Mouse (Mus musculus) midbrain, embryonic 16.5 days (tissue): ENCODE results near the gene Ttll4. TPM values are rescaled to one million over a fixed set of nuclear protein-coding genes. Genes with fewer than 3 reads are reported as not detected.

ENCODE experiments used
- ATAC-seq: fragments of 200-750 bp; cut with Nextera tagmentation; 2 replicates; pipeline ENCODE4 v1.8.0; 2017; ENCODE audit warnings: moderate TSS enrichment
- H3K27ac ChIP-seq: fragments of 300-500 bp; sonication (generic); 2 replicates; pipeline ENCODE4 v1.5.1; 2014; ENCODE audit warnings: mild to moderate bottlenecking, low read length, mixed read lengths
- H3K27me3 ChIP-seq: fragments of 300-500 bp; sonication (generic); 2 replicates; pipeline ENCODE4 v1.6.1; 2014; ENCODE audit warnings: low read depth, low read length, mixed read lengths; ENCODE audit not compliant: control insufficient read depth, insufficient read depth
- H3K36me3 ChIP-seq: fragments of 300-500 bp; sonication (generic); 2 replicates; pipeline ENCODE4 v1.6.1; 2014; ENCODE audit warnings: mild to moderate bottlenecking, low read length, moderate library complexity, mixed read lengths; ENCODE audit not compliant: control insufficient read depth, insufficient read depth
- H3K4me1 ChIP-seq: fragments of 300-500 bp; sonication (generic); 2 replicates; pipeline ENCODE4 v1.6.1; 2014; ENCODE audit warnings: mild to moderate bottlenecking, low read length, mixed read lengths; ENCODE audit not compliant: control insufficient read depth, insufficient read depth
- H3K4me2 ChIP-seq: fragments of 300-500 bp; sonication (generic); 2 replicates; pipeline ENCODE4 v1.6.1; 2014; ENCODE audit warnings: mild to moderate bottlenecking, low read length, mixed read lengths
- H3K4me3 ChIP-seq: fragments of 300-500 bp; sonication (generic); 2 replicates; pipeline ENCODE4 v1.5.1; 2014; ENCODE audit warnings: low read depth, mild to moderate bottlenecking, low read length, moderate library complexity, mixed read lengths
- H3K9ac ChIP-seq: fragments of 300-500 bp; sonication (generic); 2 replicates; pipeline ENCODE4 v1.6.1; 2014; ENCODE audit warnings: low read depth, low read length, mixed read lengths
- H3K9me3 ChIP-seq: fragments of 300-500 bp; sonication (generic); replicated peaks from 2 replicates; pipeline ENCODE4 v1.6.1; 2014; ENCODE audit warnings: mild to moderate bottlenecking, low read length, mixed read lengths; ENCODE audit not compliant: control insufficient read depth, poor library complexity, severe bottlenecking
- WGBS: fragments of 180-500 bp; shearing (Covaris S2); extraction: QIAGEN DNeasy Blood & Tissue Kit; methylation state at CpG from one replicate; pipeline ENCODE4 v1.1.7; 2014; 5-methylcytosine and 5-hydroxymethylcytosine counted together
- polyA plus RNA-seq: library from polyadenylated mRNA; unstranded; fragments of >200 nt; fragmentation: Nextera tagmentation; extraction: Ambion mirVana; gene quantifications from 2 replicates; pipeline ENCODE4 v1.2.1, GENCODE M21; 2015

Gene Ttll4
- polyA plus RNA-seq, 1 experiment from 2014 or later, result 9.9 TPM

DNA sequence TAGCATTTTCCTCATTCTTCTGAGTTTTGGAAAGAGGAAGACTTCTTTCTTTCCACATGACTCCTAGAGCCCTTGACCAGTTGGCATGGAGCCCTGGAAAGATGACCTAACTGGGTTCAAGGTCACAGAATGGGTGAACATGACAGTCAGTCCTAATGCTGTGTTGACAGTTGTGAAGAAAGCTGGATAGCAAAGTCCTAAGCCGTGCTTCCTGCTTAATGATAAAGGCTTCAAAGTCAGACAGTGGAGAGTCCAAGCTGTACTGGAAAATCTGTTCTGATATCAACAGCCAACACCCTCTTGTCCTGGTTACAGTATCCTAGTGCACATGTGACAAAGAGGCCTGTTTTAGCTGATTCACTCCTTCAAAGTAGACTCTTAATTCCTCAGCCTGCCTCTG lies 37.2 kb downstream of the Ttll4 start:
- Histone ChIP-seq H3K36me3 (peaks cover 37% of the 10 kb centered on the region), H3K4me3 (no peak overlapping the region), H3K27me3 (no peaks in the 10 kb centered on the region), H3K4me2 (no peak overlapping the region), H3K4me1 (no peaks in the 10 kb centered on the region), H3K27ac (no peak overlapping the region), H3K9me3 (no peaks in the 10 kb centered on the region), H3K9ac (no peak overlapping the region)
- no peak for ATAC-seq
- WGBS, result 88% methylated on average over 1 of the region's 1 CpGs

DNA sequence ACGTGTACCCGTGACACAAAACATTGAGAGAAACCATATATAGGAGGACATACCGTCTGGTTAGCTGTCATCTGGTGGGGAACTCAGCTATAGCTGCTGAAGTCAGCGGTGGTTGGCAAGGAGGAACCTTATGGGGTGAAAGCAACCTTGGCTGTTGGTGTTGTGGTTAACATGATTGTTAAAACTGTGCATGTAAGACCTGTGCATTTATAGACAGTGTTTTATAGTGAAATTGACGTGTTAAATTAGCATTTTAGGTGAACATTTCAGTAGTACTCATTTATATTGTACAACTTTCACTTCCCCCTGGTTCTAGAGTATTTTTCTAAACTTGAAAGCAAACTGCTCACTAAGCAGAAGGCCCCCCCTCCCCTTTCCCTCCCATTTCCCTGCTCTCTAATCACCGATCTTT lies 40.6 kb downstream of the Ttll4 start:
- Histone ChIP-seq H3K36me3 (peaks cover 16% of the 10 kb centered on the region), H3K9me3 (no peaks in the 10 kb centered on the region)
- 89% methylated on average over 6 of the region's 6 CpGs for WGBS

DNA sequence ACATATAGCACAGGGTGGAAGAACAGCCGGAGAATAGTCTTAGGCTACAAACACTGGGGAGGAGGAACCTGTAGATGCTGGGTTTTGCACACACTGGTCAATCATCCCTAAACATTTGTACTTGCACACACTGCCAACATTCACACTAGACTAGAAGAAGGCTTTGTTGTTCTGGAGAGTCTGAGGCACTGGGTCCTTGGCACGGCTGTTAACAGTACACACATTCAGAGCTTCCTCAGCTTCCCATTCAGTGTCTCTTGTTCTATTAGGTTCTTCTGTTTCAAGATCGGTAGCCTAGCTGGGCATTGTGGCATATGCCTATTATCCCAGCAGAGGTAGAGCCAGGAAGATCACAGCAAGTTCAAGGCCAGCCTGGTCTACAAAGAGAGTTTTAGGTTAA lies 42.6 kb downstream of the Ttll4 start:
- H3K27ac ChIP-seq, result no peak overlapping the region
- no peak overlapping the region for H3K4me2 ChIP-seq
- no peak overlapping the region for H3K9ac ChIP-seq
- no peak overlapping the region for H3K4me3 ChIP-seq
- H3K9me3 ChIP-seq, result no peaks in the 10 kb centered on the region
- 0 out of 2 replicates have a peak, but pooled peaks cover 4% of the 10 kb centered on the region for H3K36me3 ChIP-seq
- whole genome bisulfite sequencing, result 82% methylated on average over 3 of the region's 3 CpGs
- H3K4me1 ChIP-seq, result no peaks in the 10 kb centered on the region
- no peaks in the 10 kb centered on the region for H3K27me3 ChIP-seq
- no peak for ATAC-seq

More for the DNA sequence above, 40.6 kb downstream of the Ttll4 start:
- no peak overlapping the region for H3K4me3 ChIP-seq
- H3K27me3 ChIP-seq, result no peaks in the 10 kb centered on the region
- H3K4me1 ChIP-seq, result no peaks in the 10 kb centered on the region
- H3K4me2 ChIP-seq, result no peak overlapping the region
- H3K27ac ChIP-seq, result no peak overlapping the region
- H3K9ac ChIP-seq, result no peak overlapping the region
- no peak for ATAC-seq

DNA sequence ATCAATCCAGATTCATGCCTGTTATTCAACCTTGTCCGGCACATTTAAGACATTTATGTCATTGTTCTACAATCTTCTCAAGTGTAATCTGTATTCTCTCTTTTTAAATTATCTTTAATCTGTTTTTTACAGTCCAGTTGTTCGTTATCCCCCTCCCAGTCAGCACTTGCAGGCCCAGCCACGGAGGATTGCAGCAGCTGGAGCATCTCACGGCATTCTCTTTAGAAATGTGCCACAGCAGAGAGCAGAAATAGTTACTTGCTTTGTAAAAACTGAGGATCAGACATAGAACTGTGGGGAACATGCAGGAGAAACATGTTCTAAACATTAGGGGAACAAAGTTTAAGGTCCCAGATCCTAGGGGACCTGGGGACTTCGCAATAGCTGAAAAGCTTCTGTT lies 43.5 kb downstream of the Ttll4 start:
- WGBS, result 78% methylated on average over 5 of the region's 5 CpGs
- ATAC-seq, result no peak
- Histone ChIP-seq H3K4me1 (no peaks in the 10 kb centered on the region), H3K27me3 (no peaks in the 10 kb centered on the region), H3K36me3 (0 out of 2 replicates have a peak, but pooled peaks cover 2% of the 10 kb centered on the region), H3K9ac (no peak overlapping the region), H3K4me3 (no peak overlapping the region), H3K4me2 (no peak overlapping the region), H3K9me3 (no peaks in the 10 kb centered on the region), H3K27ac (no peak overlapping the region)

DNA sequence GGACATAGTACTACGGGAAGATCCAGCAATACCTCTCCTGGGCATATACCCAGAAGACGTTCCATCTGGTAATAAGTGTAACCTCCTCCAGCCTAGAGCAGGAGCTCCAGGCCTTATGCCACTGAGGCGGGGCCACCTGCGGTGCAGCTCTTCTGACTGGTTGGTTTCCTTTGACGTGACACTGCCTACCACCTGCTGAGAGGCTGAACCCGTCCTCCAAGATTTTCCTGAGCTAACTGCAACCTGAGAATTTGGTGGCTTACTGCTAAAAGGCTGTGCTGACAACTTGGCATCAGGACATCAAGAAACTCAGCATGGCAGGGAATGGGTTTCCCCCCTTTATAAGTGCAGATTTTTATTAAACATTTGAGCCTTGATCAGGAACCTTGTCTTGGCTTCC lies 48.0 kb downstream of the Ttll4 start:
- ATAC-seq, result no peak
- H3K36me3 ChIP-seq, result no peaks in the 10 kb centered on the region
- H3K4me3 ChIP-seq, result no peak overlapping the region
- 39% methylated on average over 6 of the region's 6 CpGs for WGBS
- H3K27ac ChIP-seq, result no peak overlapping the region
- peaks cover 5% of the 10 kb centered on the region; the same call in 1 of the 2 replicates for H3K4me1 ChIP-seq
- no peak overlapping the region for H3K9ac ChIP-seq
- H3K9me3 ChIP-seq, result no peaks in the 10 kb centered on the region
- peaks cover 4% of the 10 kb centered on the region for H3K27me3 ChIP-seq
- no peak overlapping the region for H3K4me2 ChIP-seq

DNA sequence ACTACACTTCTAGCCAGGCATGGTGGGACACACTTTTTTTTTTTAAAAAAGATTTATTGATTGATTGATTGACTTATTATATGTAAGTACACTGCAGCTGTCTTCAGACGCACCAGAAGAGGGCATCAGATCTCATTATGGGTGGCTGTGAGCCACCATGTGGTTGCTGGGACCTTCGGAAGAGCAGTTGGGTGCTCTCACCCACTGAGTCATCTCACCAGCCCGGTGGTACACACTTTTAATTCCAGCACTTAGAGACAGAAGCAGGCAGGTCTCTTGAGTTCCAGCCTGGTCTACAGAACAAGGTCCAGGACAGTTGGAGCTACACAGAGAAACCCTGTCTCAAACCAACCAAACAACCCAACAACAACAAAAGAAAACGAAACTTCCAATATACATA lies 50.5 kb downstream of the Ttll4 start:
- no peak overlapping the region for H3K4me2 ChIP-seq
- H3K36me3 ChIP-seq, result no peaks in the 10 kb centered on the region
- peaks cover 5% of the 10 kb centered on the region; the same call in 1 of the 2 replicates for H3K4me1 ChIP-seq
- H3K4me3 ChIP-seq, result no peak overlapping the region
- no peak overlapping the region for H3K27ac ChIP-seq
- ATAC-seq, result no peak
- 85% methylated on average over 4 of the region's 4 CpGs for WGBS
- no peak overlapping the region for H3K9ac ChIP-seq
- no peaks in the 10 kb centered on the region for H3K9me3 ChIP-seq
- H3K27me3 ChIP-seq, result peaks cover 4% of the 10 kb centered on the region

GRCm38 (mm10) chr1:74712461-74713098 lies 51.0 kb downstream of the Ttll4 start:
- 40% methylated on average over 5 of the region's 5 CpGs for WGBS
- Histone ChIP-seq H3K27ac (no peak overlapping the region), H3K27me3 (peaks cover 4% of the 10 kb centered on the region), H3K9me3 (no peaks in the 10 kb centered on the region), H3K4me3 (peak overlapping the region; percentile 38; the same call in 1 of the 2 replicates), H3K4me1 (peaks cover 5% of the 10 kb centered on the region; the same call in 1 of the 2 replicates), H3K36me3 (no peaks in the 10 kb centered on the region), H3K4me2 (peak overlapping the region; percentile 81), H3K9ac (no peak overlapping the region; the same call in 1 of the 2 replicates)
- no peak for ATAC-seq

DNA sequence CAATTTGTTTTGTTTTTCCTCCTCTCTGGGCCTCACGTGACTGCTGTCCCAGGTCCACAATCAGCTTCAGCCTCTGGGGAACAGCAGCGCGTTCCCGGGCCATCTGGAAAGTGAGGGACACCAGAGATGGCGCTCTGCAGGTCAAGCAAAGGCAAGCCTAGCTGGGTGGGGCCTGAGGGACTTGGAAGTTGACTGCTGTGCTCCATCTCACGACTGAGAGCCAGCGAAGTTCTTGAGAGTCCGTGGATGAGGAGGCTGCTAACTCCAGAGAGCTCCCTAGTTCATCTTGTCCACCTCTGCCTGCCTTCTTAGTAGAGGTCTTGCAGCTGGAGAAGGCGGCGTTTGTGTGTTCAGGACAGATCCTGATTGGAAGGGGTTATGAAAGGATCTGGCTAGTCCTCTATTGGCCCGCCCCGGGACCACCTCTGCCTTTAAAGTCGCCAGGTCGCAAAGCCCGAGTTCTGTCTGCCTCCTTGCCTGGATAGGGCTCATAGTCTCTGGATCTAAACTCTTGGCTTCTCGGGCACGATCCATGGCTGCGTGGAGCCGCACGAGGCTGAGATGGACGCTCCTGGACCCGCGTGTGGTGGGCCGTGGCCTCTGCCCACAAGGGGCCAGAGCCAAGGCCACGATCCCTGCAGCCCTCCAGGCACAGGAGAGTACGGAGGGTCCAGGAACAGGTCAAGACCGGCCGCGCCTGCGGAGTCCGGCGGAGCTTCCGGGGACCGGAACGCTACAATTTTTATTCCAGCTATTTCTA lies 51.7 kb downstream of the Ttll4 start, which contains the start of gene Cyp27a1:
Cyp27a1 (plus strand) TSS at position 476 of the 760 bp plus-strand sequence.
- Histone ChIP-seq H3K4me2 (peak within 1 kb of the TSS; percentile 81), H3K27ac (no peak within 1 kb of the TSS), H3K9me3 (no peaks in the 10 kb centered on the region), H3K4me3 (peak within 1 kb of the TSS; percentile 38), H3K36me3 (no peaks in the 10 kb centered on the region), H3K9ac (peak within 1 kb of the TSS; percentile 61), H3K27me3 (peaks cover 4% of the 10 kb centered on the region), H3K4me1 (peaks cover 5% of the 10 kb centered on the region; the same call in 1 of the 2 replicates)
- ATAC-seq, result peak; percentile 21; the same call in 1 of the 2 replicates
- 3% methylated on average over 35 of the region's 35 CpGs for WGBS
